Mouse (Mus musculus) layer of hippocampus, adult 2 months (tissue): ENCODE results near the gene Rbm44. TPM values are rescaled to one million over a fixed set of nuclear protein-coding genes. Genes with fewer than 3 reads are reported as not detected.

Experiments
- DNase-seq, 2 experiments: peaks; one replicate each; pipeline ENCODE4 v3.0.0; 2022; ENCODE audit warnings: low spot score in 2 of 2
- H3K27ac ChIP-seq: fragments of 200-600 bp; 2 replicates; pipeline ENCODE4 v1.8.1; 2022
- H3K4me3 ChIP-seq: fragments of 200-600 bp; 2 replicates; pipeline ENCODE4 v1.8.1; 2022; ENCODE audit warnings: mild to moderate bottlenecking
- CTCF ChIP-seq: fragments of 200-600 bp; conservative IDR thresholded peaks from 2 replicates; pipeline ENCODE4 v1.8.1; 2022; ENCODE audit warnings: antibody characterized with exemption, mild to moderate bottlenecking, moderate library complexity
- long read RNA-seq, 2 experiments: library from polyadenylated mRNA; stranded (forward); transcript quantifications; one replicate each; pipeline ENCODE4 v2.0.0; 2021; ENCODE audit warnings: borderline mapping rate in 2 of 2
- total RNA-seq, 2 experiments: library from RNA; stranded (reverse); gene quantifications; 2 replicates each; pipeline ENCODE4 v1.2.3; 2021

The Rbm44 gene
- total RNA-seq = not detected
- long read RNA-seq, experiment 1 = 0 reads
- long read RNA-seq, experiment 2 = 0 reads

DNA sequence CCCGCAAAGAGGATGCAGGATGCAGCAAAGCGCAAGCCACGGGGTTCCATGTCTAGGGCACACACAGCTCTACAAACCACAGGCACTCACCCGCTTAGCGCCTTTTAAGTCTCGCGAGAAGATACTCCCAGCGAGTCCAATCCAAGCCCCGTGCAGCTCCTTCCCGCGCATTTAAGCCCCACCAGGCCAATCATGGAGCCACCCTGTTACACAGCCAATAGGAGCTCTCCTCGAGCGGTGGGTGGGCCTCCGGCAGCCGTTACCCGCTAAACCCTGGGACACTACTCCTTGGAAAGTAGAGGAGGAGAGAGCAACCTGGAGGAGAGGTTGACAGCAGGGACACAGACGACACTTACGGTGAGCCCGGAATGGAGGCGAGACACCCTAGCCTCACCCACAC is at the start of gene Rbm44:
Gene Rbm44 (plus strand): TSS at position 277 of the 400 bp plus-strand sequence.
- no peak for TF ChIP-seq CTCF
- Histone ChIP-seq H3K27ac (no peak within 1 kb of the TSS), H3K4me3 (no peak within 1 kb of the TSS)
- no peak for DNase-seq

DNA sequence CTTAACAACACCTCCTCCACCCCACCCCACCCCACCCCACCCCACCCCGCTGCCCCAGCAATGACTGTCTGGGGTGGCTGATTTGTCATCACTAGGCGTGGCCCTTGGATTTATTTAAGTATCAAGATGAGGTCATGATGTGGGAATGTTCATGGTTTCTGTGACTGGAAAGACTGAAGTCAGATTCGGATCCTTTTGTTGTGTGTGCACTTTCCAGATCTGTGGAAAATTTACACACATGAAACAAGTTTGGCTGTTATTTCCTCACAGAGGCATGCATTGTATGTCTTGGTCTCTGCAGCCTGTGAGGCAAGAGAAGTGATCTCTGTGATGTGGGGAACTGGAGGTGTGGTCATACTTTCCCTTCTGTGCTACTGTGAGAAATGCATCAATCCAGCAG is 49.6 kb upstream of the Rbm44 start:
- no peak overlapping the region for H3K27ac ChIP-seq
- no peak overlapping the region for H3K4me3 ChIP-seq
- DNase-seq = no peak
- TF ChIP-seq CTCF = no peak

DNA sequence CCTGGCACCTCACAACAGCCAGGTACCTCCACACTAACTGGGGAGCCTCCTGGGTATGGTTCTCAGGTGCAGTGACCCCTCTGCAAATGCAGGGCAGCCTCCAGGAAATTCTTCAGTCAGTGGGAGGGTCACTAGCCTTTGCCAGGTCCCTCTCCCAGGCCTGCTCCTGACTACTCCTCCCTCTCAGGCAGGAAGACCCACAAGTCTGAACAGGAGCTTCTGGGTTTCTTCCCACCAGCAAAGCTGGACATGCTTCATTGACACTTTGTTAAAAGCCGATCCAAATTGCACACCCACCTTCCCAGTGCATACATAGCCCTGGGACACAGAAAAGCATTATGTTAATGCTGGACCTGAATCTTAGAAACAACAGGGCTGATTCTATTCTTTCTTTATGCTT is 49.0 kb upstream of the Rbm44 start:
- DNase-seq = no peak
- TF ChIP-seq CTCF = no peak
- Histone ChIP-seq H3K4me3 (no peak overlapping the region), H3K27ac (no peak overlapping the region)

DNA sequence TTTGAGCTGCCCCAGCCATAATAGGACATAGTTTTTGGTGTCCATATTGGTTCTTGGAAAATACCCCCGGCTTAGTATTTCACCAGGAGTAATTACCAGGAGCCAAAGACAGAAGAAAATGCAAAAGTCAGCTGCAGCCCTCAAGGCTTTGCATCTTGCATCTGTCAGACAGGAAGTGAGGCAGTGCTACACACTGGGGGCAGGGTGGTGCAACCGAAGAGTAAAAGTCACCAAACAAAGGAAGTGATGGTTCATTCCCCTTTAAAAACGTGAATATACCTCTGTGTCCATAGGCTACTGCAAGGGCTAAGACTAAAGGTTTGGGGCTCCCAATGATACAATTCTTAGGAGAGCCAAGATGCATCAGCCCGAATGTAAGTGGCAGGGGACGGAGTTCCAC is 48.4 kb upstream of the Rbm44 start:
- no peak for DNase-seq
- H3K4me3 ChIP-seq = no peak overlapping the region
- TF ChIP-seq CTCF = no peak
- H3K27ac ChIP-seq = no peak overlapping the region

DNA sequence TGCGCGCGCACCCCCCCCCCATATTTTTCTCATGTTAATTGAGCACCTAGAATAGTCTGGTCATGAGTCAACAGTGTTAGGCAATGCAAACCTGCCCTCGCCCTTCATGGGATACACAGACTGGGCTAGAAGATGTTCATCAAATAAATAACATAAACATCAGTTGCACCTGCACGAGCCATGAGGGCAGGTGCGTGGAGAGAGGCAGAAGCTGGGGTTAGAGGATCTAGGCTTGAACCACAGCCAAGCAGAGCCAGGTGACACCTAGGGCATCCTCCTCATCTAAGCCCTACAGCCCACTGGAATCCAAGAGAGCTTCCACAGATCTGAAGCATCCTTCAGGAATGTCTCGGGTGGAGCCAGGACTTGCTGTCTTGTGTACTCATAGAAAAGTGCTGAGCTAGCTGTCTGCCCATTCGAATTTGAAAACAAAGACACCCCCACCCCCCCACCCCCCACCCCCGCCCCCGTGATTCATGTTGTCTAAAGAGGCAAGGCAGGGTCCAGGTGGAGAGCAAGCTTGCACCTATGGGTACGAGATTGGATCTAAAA is 47.5 kb upstream of the Rbm44 start:
- no peak for DNase-seq
- TF ChIP-seq CTCF = no peak
- Histone ChIP-seq H3K4me3 (no peak overlapping the region), H3K27ac (no peak overlapping the region)

GRCm38 (mm10) chr1:91098887-91099286 is 46.0 kb upstream of the Rbm44 start:
- no peak overlapping the region for H3K27ac ChIP-seq
- DNase-seq = peak; percentile 37 to 79
- peak; percentile 97 for TF ChIP-seq CTCF
- no peak overlapping the region for H3K4me3 ChIP-seq

DNA sequence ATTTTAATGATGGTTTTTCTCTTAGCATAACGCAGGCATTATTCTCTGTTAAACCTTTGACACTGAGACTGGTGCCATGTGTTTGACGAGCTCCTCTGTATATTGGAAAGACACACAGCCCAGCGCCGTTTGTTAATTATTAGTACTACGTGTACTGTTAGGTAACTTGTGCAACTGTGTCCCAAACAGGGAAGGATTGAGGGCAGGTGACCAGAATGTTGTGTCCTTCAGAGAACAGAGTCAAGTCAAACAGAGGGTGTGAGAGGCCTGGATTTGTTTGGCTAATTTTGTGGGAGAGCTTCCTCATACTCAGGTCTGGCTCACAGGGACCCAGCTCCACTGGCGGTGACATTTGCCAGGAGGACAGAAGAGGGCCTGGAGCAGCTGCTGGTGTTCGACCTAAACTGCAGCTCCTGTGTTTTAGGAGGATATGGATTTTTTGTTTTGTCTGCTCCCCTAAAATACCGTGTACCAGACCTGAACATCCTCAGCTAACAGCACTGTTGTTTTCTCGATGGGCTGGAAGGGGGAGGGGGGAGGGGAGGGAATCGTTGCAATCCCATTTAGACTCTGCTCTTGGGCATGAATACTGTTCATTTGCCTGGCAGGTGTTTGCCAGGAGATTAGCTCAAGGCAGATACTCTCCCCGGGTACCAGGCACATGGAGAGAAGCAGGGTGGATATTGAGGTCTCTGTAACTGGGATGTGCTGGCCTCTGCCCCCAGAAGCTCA is 43.0 kb upstream of the Rbm44 start:
- DNase-seq = no peak
- TF ChIP-seq CTCF = no peak
- Histone ChIP-seq H3K4me3 (no peak overlapping the region), H3K27ac (no peak overlapping the region)

GRCm38 (mm10) chr1:91103366-91103983 is 41.4 kb upstream of the Rbm44 start:
- Histone ChIP-seq H3K4me3 (no peak overlapping the region), H3K27ac (no peak overlapping the region)
- TF ChIP-seq CTCF = no peak
- no peak for DNase-seq

- H3K27ac ChIP-seq = no peak overlapping the region
- TF ChIP-seq CTCF = peak; percentile 65
- H3K4me3 ChIP-seq = no peak overlapping the region
- no peak for DNase-seq
These were observed 37.3 kb upstream of the Rbm44 start for GRCm38 (mm10) chr1:91107548-91107947.

DNA sequence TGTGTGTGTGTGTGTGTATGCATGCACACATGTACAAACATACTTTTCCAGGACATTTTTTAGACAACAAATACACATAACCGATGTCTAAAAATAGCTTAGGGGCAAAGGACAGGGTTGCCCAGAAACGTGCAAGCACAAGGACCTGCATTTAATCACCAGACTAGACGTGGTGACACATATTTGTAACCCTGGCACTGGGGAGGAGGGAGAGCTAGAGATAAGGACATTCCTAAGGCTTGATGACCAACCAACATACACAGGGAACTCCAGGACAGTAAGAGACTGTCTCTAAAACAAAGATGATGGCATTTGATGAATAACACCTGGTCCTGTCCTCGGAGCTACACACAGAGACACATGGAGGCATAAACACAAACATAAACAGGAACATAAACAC is 35.6 kb upstream of the Rbm44 start:
- H3K27ac ChIP-seq = no peak overlapping the region
- DNase-seq = no peak
- no peak for TF ChIP-seq CTCF
- H3K4me3 ChIP-seq = no peak overlapping the region

- H3K27ac ChIP-seq = no peak overlapping the region
- H3K4me3 ChIP-seq = no peak overlapping the region
- DNase-seq = peak in 1 of 2 experiments; percentile 3
- TF ChIP-seq CTCF = no peak
These were observed 32.7 kb upstream of the Rbm44 start for GRCm38 (mm10) chr1:91112171-91112570.

DNA sequence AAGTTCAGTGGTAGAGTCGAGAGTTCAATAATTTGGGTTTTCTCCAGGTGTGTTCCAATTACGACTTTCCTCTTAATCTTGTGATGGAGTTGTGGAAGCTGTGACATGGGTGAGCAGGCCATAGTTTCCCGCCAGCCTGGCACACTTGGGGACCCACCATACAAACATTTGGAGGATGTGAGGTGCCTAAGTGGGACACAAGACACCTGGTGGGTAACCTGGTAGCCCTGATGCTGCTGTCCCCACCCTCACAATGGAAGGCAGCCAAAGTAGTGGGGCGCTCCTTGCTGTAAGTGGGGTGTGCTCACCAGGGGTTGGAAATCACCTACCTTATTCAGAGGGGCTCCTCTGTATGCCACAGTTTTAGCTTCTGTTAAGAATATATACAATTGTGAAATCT is 32.3 kb upstream of the Rbm44 start:
- no peak for TF ChIP-seq CTCF
- peak in 1 of 2 experiments; percentile 6 for DNase-seq

DNA sequence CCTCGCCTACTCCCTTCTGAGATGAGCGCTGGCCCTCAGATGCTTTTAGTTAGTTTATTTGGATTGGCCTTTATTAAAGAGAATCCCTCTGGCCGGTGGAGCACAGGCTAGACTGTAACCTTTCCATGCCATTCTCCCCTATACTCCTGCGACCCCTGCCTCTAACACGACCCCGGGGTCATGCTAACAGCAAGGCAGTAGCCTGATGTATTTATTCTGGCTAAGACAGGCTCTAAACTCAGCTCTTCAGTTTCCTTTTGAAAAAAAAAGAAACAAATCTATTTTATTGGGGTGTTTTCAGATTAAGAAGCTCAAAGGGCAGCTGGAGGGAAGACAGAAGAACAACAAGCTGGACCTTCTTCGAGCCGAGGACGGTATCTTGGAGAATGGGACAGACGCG is 22.8 kb upstream of the Rbm44 start:
- Histone ChIP-seq H3K27ac (no peak overlapping the region), H3K4me3 (no peak overlapping the region)
- TF ChIP-seq CTCF = no peak
- no peak for DNase-seq

More for the DNA sequence above, 32.3 kb upstream of the Rbm44 start:
- Histone ChIP-seq H3K27ac (no peak overlapping the region), H3K4me3 (no peak overlapping the region)

DNA sequence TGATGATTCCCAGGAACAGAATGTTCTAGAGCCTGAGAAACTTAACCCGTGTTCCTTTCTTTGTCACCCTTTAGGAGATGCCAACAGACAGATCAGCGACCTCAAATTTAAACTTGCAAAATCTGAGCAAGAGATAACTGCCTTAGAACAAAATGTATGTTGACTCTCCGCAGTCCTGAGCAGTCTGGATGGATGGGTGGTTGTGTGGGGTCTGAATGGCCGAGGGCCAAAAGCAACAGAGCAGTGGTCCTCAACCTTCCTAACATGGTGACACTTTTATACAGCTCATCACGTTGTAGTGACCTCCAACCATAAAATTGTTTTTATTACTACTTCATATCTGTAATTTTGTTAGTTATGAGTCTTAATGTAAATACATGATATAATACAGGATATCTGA is 21.9 kb upstream of the Rbm44 start:
- no peak overlapping the region for H3K4me3 ChIP-seq
- DNase-seq = no peak
- no peak overlapping the region for H3K27ac ChIP-seq
- no peak for TF ChIP-seq CTCF
